Mouse (Mus musculus) CH12.LX (cell line): ENCODE measurements around the gene Rcan3. TPM values are rescaled to one million over a fixed set of nuclear protein-coding genes. Genes with fewer than 3 reads are reported as not detected.

Source experiments
- DNase-seq: peaks from one replicate; pipeline ENCODE4 v3.0.0-alpha.2; 2013; ENCODE audit errors: extremely low read depth
- H3K27ac ChIP-seq: 2 replicates; pipeline ENCODE4 v1.5.1; 2012; ENCODE audit warnings: low read depth, mild to moderate bottlenecking, control low read depth, moderate library complexity; ENCODE audit not compliant: insufficient read depth
- H3K27me3 ChIP-seq: replicated peaks from 2 replicates; pipeline ENCODE3; 2012; ENCODE audit warnings: inconsistent platforms
- H3K36me3 ChIP-seq, 2 experiments: replicated peaks in 1 of 2; 2 replicates each; pipeline versions ENCODE3 to v1.6.1; 2012; ENCODE audit warnings: inconsistent platforms in 1 of 2, low read length in 1 of 2, mild to moderate bottlenecking in 1 of 2, mixed read lengths in 1 of 2, moderate library complexity in 1 of 2; ENCODE audit not compliant: control insufficient read depth in 1 of 2, insufficient read depth in 1 of 2
- H3K4me1 ChIP-seq, 2 experiments: 2 replicates each; pipeline ENCODE4 v1.6.1; 2012; ENCODE audit warnings: inconsistent platforms in 1 of 2, moderate library complexity in 1 of 2; ENCODE audit not compliant: insufficient read depth in 2 of 2, control insufficient read depth in 1 of 2
- H3K4me2 ChIP-seq: 2 replicates; pipeline ENCODE4 v1.6.1; 2012; ENCODE audit warnings: low read depth, mild to moderate bottlenecking, control low read depth; ENCODE audit not compliant: poor library complexity, insufficient read depth, severe bottlenecking
- H3K4me3 ChIP-seq, 3 experiments: fragments of 150-350 bp in 1 of 3; sonication (generic) in 1 of 3; replicated peaks in 1 of 3; 2 replicates each; pipeline versions ENCODE3 to v1.5.1; 2011 to 2012; ENCODE audit warnings: low read depth in 2 of 3, low read length in 2 of 3, mild to moderate bottlenecking in 2 of 3, moderate library complexity in 2 of 3, control low read depth in 1 of 3, improper control_type of control experiment in 1 of 3, inconsistent platforms in 1 of 3, mixed read lengths in 1 of 3; ENCODE audit not compliant: poor library complexity in 1 of 3
- H3K79me2 ChIP-seq: replicated peaks from 2 replicates; pipeline ENCODE4 v1.6.1; 2012; ENCODE audit warnings: mild to moderate bottlenecking, moderate library complexity; ENCODE audit not compliant: control insufficient read depth, poor library complexity, insufficient read depth, severe bottlenecking; ENCODE audit errors: extremely low read depth
- H3K9ac ChIP-seq: 2 replicates; pipeline ENCODE4 v1.6.1; 2012; ENCODE audit warnings: low read depth, mild to moderate bottlenecking, control low read depth, moderate library complexity; ENCODE audit not compliant: insufficient read depth
- H3K9me3 ChIP-seq: replicated peaks from 2 replicates; pipeline ENCODE3; 2012; ENCODE audit warnings: low read length, inconsistent platforms, mixed read lengths
- BHLHE40 ChIP-seq: IDR thresholded peaks from 2 replicates; pipeline ENCODE4 v1.6.1; 2011; ENCODE audit warnings: mild to moderate bottlenecking, low read depth, low read length, improper control_type of control experiment
- CHD1 ChIP-seq: IDR thresholded peaks from 2 replicates; pipeline ENCODE4 v1.6.1; 2012; ENCODE audit warnings: low read depth, low read length, improper control_type of control experiment, inconsistent platforms
- CHD2 ChIP-seq: IDR thresholded peaks from 2 replicates; pipeline ENCODE4 v1.6.1; 2011; ENCODE audit warnings: low read length, improper control_type of control experiment
- CTCF ChIP-seq, 2 experiments: IDR thresholded peaks in 1 of 2; conservative IDR thresholded peaks in 1 of 2; 2 replicates each; pipeline ENCODE4 v1.5.1; 2011 to 2012; ENCODE audit warnings: low read depth in 2 of 2, low read length in 2 of 2, improper control_type of control experiment in 1 of 2, inconsistent platforms in 1 of 2, mild to moderate bottlenecking in 1 of 2, moderate library complexity in 1 of 2
- JUND ChIP-seq: conservative IDR thresholded peaks from 2 replicates; pipeline ENCODE4 v1.6.1; 2011; ENCODE audit warnings: low read depth, low read length, improper control_type of control experiment
- MAX ChIP-seq: IDR thresholded peaks from 2 replicates; pipeline ENCODE4 v1.6.1; 2011; ENCODE audit warnings: low read length, improper control_type of control experiment
- MAZ ChIP-seq: IDR thresholded peaks from 2 replicates; pipeline ENCODE4 v1.6.1; 2012; ENCODE audit warnings: low read depth, mild to moderate bottlenecking, inconsistent platforms, low read length, improper control_type of control experiment, moderate library complexity
- MEF2A ChIP-seq: IDR thresholded peaks from 2 replicates; pipeline ENCODE4 v1.6.1; 2014; ENCODE audit warnings: low read depth, mild to moderate bottlenecking, inconsistent platforms, low read length, improper control_type of control experiment, borderline replicate concordance
- MXI1 ChIP-seq: IDR thresholded peaks from 2 replicates; pipeline ENCODE4 v1.6.1; 2011; ENCODE audit warnings: mild to moderate bottlenecking, low read depth, low read length, improper control_type of control experiment
- MYC ChIP-seq: IDR thresholded peaks from 2 replicates; pipeline ENCODE4 v1.6.1; 2011; ENCODE audit warnings: low read depth, mild to moderate bottlenecking, improper control_type of control experiment, low read length
- NELFE ChIP-seq: IDR thresholded peaks from 2 replicates; pipeline ENCODE4 v1.6.1; 2011; ENCODE audit warnings: low read depth, low read length, improper control_type of control experiment
- PAX5 ChIP-seq: IDR thresholded peaks from 2 replicates; pipeline ENCODE4 v1.6.1; 2012; ENCODE audit warnings: low read length, inconsistent platforms, mixed read lengths
- RAD21 ChIP-seq: IDR thresholded peaks from 2 replicates; pipeline ENCODE4 v1.6.1; 2011; ENCODE audit warnings: low read depth, mild to moderate bottlenecking, low read length, improper control_type of control experiment, moderate library complexity
- RCOR1 ChIP-seq: conservative IDR thresholded peaks from 2 replicates; pipeline ENCODE4 v1.6.1; 2012; ENCODE audit warnings: low read depth, mild to moderate bottlenecking, inconsistent platforms, low read length, improper control_type of control experiment
- SIN3A ChIP-seq: IDR thresholded peaks from 2 replicates; pipeline ENCODE4 v1.6.1; 2012; ENCODE audit warnings: low read length, improper control_type of control experiment, inconsistent platforms
- SMC3 ChIP-seq: IDR thresholded peaks from 2 replicates; pipeline ENCODE4 v1.6.1; 2011; ENCODE audit warnings: low read depth, low read length, improper control_type of control experiment
- TCF12 ChIP-seq: IDR thresholded peaks from 2 replicates; pipeline ENCODE4 v1.6.1; 2014; ENCODE audit warnings: low read depth, mild to moderate bottlenecking, inconsistent platforms, low read length, improper control_type of control experiment
- UBTF ChIP-seq: IDR thresholded peaks from 2 replicates; pipeline ENCODE4 v1.6.1; 2012; ENCODE audit warnings: low read depth, mild to moderate bottlenecking, inconsistent platforms, low read length, improper control_type of control experiment, moderate library complexity
- USF2 ChIP-seq: conservative IDR thresholded peaks from 2 replicates; pipeline ENCODE4 v1.6.1; 2011; ENCODE audit warnings: low read depth, low read length, improper control_type of control experiment
- ZMIZ1 ChIP-seq: IDR thresholded peaks from 2 replicates; pipeline ENCODE4 v1.6.1; 2012; ENCODE audit warnings: low read depth, mild to moderate bottlenecking, inconsistent platforms, low read length, improper control_type of control experiment
- ZNF384 ChIP-seq: IDR thresholded peaks from 2 replicates; pipeline ENCODE4 v1.6.1; 2012; ENCODE audit warnings: low read depth, low read length, improper control_type of control experiment, inconsistent platforms
- dilution Hi-C: fragments of 300-500 bp; cut with MboI; formaldehyde crosslinking; loops from 2 replicates; pipeline ENCODE4 v1.14.3; 2020; ENCODE audit warnings: low sequenced_read_pairs; ENCODE audit not compliant: extremely low pct_unique_long_range_greater_than_20kb, extremely low pct_ligation_motif_present
- in situ Hi-C: fragments of 300-500 bp; cut with MboI; formaldehyde crosslinking; loops from 3 replicates; pipeline ENCODE4 v1.14.3; 2019; ENCODE audit warnings: low sequenced_read_pairs, low pct_ligation_motif_present, low pct_unique_long_range_greater_than_20kb, mixed read lengths
- polyA plus RNA-seq: library from polyadenylated mRNA; unstranded; fragments of >175 nt; gene quantifications from 2 replicates; pipeline ENCODE4 v1.2.1, GENCODE M21; 2012; ENCODE audit warnings: low read depth; ENCODE audit not compliant: insufficient read length
- total RNA-seq, 2 experiments: library from RNA; depleted of rRNA; stranded (reverse); fragments of 300-350 nt in 1 of 2; fragments of >200 nt in 1 of 2; gene quantifications; 2 replicates each; pipeline ENCODE4 v1.2.3; 2012 to 2014

The Rcan3 gene
- total and polyA plus RNA-seq, 3 experiments, result 2.5 to 4.2 (median 3.0) TPM

DNA sequence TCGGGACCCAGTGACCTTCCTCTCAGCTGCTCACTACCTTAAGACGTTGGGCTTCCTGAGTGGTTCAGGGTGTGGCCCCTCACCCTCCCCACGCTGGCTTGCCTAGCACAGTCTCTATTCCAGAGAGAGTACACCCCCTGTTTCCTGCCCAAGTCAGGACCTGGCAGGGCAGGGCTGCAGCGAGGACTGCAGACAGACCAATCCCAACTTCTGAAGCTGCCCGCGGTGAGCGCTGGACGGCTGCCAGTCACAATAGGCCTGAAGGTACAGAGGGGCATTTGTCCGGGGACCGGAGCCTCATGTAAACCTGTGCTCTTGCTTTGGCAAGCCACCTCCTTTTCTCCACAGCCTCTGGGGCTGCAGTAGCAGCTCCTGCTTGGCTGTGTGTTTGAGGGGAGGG lies 48.0 kb downstream of the Rcan3 start:
- TF ChIP-seq MXI1 (no peak), BHLHE40 (no peak), CHD2 (no peak), USF2 (no peak), ZMIZ1 (no peak), NELFE (no peak), TCF12 (no peak), SIN3A (no peak), RCOR1 (no peak), MYC (no peak), UBTF (no peak), PAX5 (no peak), CHD1 (no peak)
- TF ChIP-seq, all 38 proteins: peak for 0
- Histone ChIP-seq H3K27ac (no peak overlapping the region), H3K9ac (no peak overlapping the region), H3K4me2 (no peak overlapping the region), H3K79me2 (no peaks in the 10 kb centered on the region), H3K9me3 (peaks cover 3% of the 10 kb centered on the region), H3K36me3 (no peaks in the 10 kb centered on the region), H3K4me1 (no peaks in the 10 kb centered on the region), H3K4me3 (no peak overlapping the region), H3K27me3 (peaks cover 19% of the 10 kb centered on the region)
- dilution Hi-C loops (no loop called here), in situ Hi-C loops (loop anchor here (10.0 kb wide), 1 partner anchor 109 kb away; the partner anchor contains the start of genes Nipal3 and Stpg1)
- DNase-seq, result no peak

DNA sequence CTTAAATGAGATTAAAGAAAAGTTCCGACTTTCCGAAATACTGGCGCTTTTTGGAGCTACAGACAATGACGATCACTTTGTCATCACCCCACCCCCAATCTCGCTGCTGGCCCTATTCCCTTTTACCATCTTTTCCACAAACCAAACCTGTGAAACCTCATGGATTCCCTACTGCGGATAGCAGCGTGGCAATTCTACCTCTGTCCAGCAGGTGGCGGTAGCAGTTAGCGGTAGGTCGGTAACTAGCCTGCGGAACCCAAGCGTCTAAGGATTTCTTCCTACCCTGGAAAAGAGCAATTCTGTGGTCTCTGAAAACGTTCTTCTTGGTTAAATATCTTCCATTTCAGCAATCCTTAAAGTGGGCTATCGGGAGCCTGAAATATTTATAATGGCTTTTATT lies 51.3 kb downstream of the Rcan3 start:
- TF ChIP-seq RAD21 (peak; percentile 55), MYC (0 out of 2 replicates have a peak, but pooled peaks have one; percentile 16), CTCF (conservative IDR thresholded peaks at IDR 0.05 in 1 of 2, IDR thresholded peaks at IDR 0.05 in 1 of 2; ENCODE audit: low read depth in 2 of 2, low read length in 2 of 2) (peak; percentile 70 to 76), MAZ (no peak), MEF2A (0 out of 2 replicates have a peak, but pooled peaks have one; percentile 14), JUND (no peak), SMC3 (peak; percentile 64), MAX (0 out of 2 replicates have a peak, but pooled peaks have one; percentile 36), ZNF384 (peak; percentile 73), CHD1 (no peak)
- dilution Hi-C loops (no loop called here), in situ Hi-C loops (loop anchor here (5.0 to 10.0 kb wide), 2 partner anchors 112 to 280 kb away; partner anchors contain the start of genes Nipal3 and Stpg1)
- Histone ChIP-seq H3K36me3 (no peaks in the 10 kb centered on the region), H3K4me3 (no peak overlapping the region), H3K27ac (no peak overlapping the region), H3K9me3 (peaks cover 3% of the 10 kb centered on the region), H3K27me3 (peaks cover 30% of the 10 kb centered on the region), H3K4me1 (no peaks in the 10 kb centered on the region), H3K9ac (no peak overlapping the region), H3K4me2 (no peak overlapping the region; the same call in 1 of the 2 replicates), H3K79me2 (no peaks in the 10 kb centered on the region)
- peak; percentile 80 for DNase-seq
